Comparison of ENCODE assay signal across 13 mouse cellular contexts in genomic region chr7:45787642-45788041, GRCm38 (mm10). TPM values are rescaled to one million over a fixed set of nuclear protein-coding genes. Genes with fewer than 3 reads are reported as not detected.
A peak's percentile ranks its signal among the peaks of the same experiment; 100 is the strongest.
DNase-seq lines count a peak whose midpoint lies in the region; ATAC-seq lines count a peak whose summit lies in the region.
"Had no signal": no experiment of that assay in that cellular context is flagged by ENCODE, and none has a peak within 500 bp of the region (broad histone marks: within the 10 kb centered on the region; RNA-seq: fewer than 3 reads in every experiment).

No protein-coding gene starts in this region.

- H3K36me3 ChIP-seq in hindbrain, embryonic 10.5 days: peaks cover 56% of the 10 kb centered on the region
- peaks cover 11% of the 10 kb centered on the region for H3K36me3 ChIP-seq in hindbrain, embryonic 11.5 days (ENCODE audit: control insufficient read depth, insufficient read depth, low read length)
- peaks cover 57% of the 10 kb centered on the region for H3K36me3 ChIP-seq in embryonic facial prominence, embryonic 10.5 days (replicated peaks)
- peaks cover 46% of the 10 kb centered on the region for H3K36me3 ChIP-seq in hindbrain, embryonic 16.5 days (ENCODE audit: control insufficient read depth, insufficient read depth, low read length)
- peaks cover 39% of the 10 kb centered on the region for H3K36me3 ChIP-seq in midbrain, embryonic 16.5 days (ENCODE audit: control insufficient read depth, insufficient read depth, low read length)

- H3K27me3 ChIP-seq in hindbrain, embryonic 10.5 days (ENCODE audit: insufficient read depth, poor library complexity, severe bottlenecking): peaks cover 21% of the 10 kb centered on the region; the same call in 1 of the 2 replicates
- H3K27me3 ChIP-seq in hindbrain, embryonic 11.5 days (ENCODE audit: control insufficient read depth, insufficient read depth, low read length): no peaks in the 10 kb centered on the region
- H3K27me3 ChIP-seq in embryonic facial prominence, embryonic 10.5 days (replicated peaks; ENCODE audit: low read depth, poor library complexity, severe bottlenecking): peaks cover 20% of the 10 kb centered on the region; the same call in 1 of the 2 replicates
- H3K27me3 ChIP-seq in hindbrain, embryonic 16.5 days (replicated peaks; ENCODE audit: control insufficient read depth, insufficient read depth, low read length): no peaks in the 10 kb centered on the region
- no peaks in the 10 kb centered on the region for H3K27me3 ChIP-seq in midbrain, embryonic 16.5 days (ENCODE audit: control insufficient read depth, insufficient read depth, low read depth, low read length)

- H3K4me2 ChIP-seq in hindbrain, embryonic 11.5 days (replicated peaks; ENCODE audit: low read depth, low read length): no peak overlapping the region; the same call in 1 of the 2 replicates
- H3K4me2 ChIP-seq in hindbrain, embryonic 16.5 days (ENCODE audit: low read length): peak overlapping the region; percentile 87
- peak overlapping the region; percentile 90; the same call in 1 of the 2 replicates for H3K4me2 ChIP-seq in midbrain, embryonic 16.5 days (ENCODE audit: low read length)

- H3K9me3 ChIP-seq in hindbrain, embryonic 10.5 days: no peaks in the 10 kb centered on the region
- H3K9me3 ChIP-seq in hindbrain, embryonic 11.5 days (ENCODE audit: control insufficient read depth, low read length): no peaks in the 10 kb centered on the region
- H3K9me3 ChIP-seq in embryonic facial prominence, embryonic 10.5 days: no peaks in the 10 kb centered on the region
- H3K9me3 ChIP-seq in hindbrain, embryonic 16.5 days (ENCODE audit: control insufficient read depth, low read length): no peaks in the 10 kb centered on the region
- no peaks in the 10 kb centered on the region for H3K9me3 ChIP-seq in midbrain, embryonic 16.5 days (replicated peaks; ENCODE audit: control insufficient read depth, low read length, poor library complexity, severe bottlenecking)

- 87% methylated on average over 22 of the region's 22 CpGs for WGBS in hindbrain, embryonic 10.5 days
- 85% methylated on average over 22 of the region's 22 CpGs for WGBS in hindbrain, embryonic 11.5 days
- 86% methylated on average over 22 of the region's 22 CpGs for WGBS in embryonic facial prominence, embryonic 10.5 days
- 90% methylated on average over 22 of the region's 22 CpGs for WGBS in hindbrain, embryonic 16.5 days
- WGBS in midbrain, embryonic 16.5 days: 88% methylated on average over 22 of the region's 22 CpGs

- no peak for DNase-seq in hindbrain, embryonic 10.5 days (ENCODE audit: low spot score)
- DNase-seq in hindbrain, embryonic 11.5 days (ENCODE audit: low spot score): no peak
- no peak for DNase-seq in embryonic facial prominence, embryonic 10.5 days (ENCODE audit: low spot score)
- no peak for DNase-seq in urinary bladder, postnatal 4 days (ENCODE audit: low spot score in 2 of 2)
- DNase-seq in thymus, postnatal 14 days: no peak
- DNase-seq in kidney, adult 18-20 months: no peak
- DNase-seq: thymus, postnatal 36 days had no signal

- no peak for ATAC-seq in hindbrain, embryonic 11.5 days (ENCODE audit: low FRiP score)
- ATAC-seq in hindbrain, embryonic 16.5 days: no peak
- no peak for ATAC-seq in midbrain, embryonic 16.5 days
- ATAC-seq: CD4-positive, CD25-positive, alpha-beta regulatory T cell, adult 4 months; inflammation-experienced regulatory T-cells, adult 6 months had no signal

- H3K4me1 ChIP-seq in hindbrain, embryonic 10.5 days (replicated peaks): peaks cover 50% of the 10 kb centered on the region
- peaks cover 6% of the 10 kb centered on the region; the same call in 1 of the 2 replicates for H3K4me1 ChIP-seq in hindbrain, embryonic 11.5 days (replicated peaks; ENCODE audit: control insufficient read depth, insufficient read depth, low read length)
- H3K4me1 ChIP-seq in embryonic facial prominence, embryonic 10.5 days: peaks cover 46% of the 10 kb centered on the region
- peaks cover 14% of the 10 kb centered on the region for H3K4me1 ChIP-seq in hindbrain, embryonic 16.5 days (ENCODE audit: control insufficient read depth, insufficient read depth, low read depth, low read length)
- H3K4me1 ChIP-seq in midbrain, embryonic 16.5 days (ENCODE audit: control insufficient read depth, insufficient read depth, low read length): peaks cover 24% of the 10 kb centered on the region

- H3K4me3 ChIP-seq in hindbrain, embryonic 10.5 days: peak overlapping the region; percentile 80
- no peak overlapping the region; the same call in 1 of the 2 replicates for H3K4me3 ChIP-seq in hindbrain, embryonic 11.5 days (ENCODE audit: low read depth, low read length)
- peak overlapping the region; percentile 86 for H3K4me3 ChIP-seq in embryonic facial prominence, embryonic 10.5 days
- no peak overlapping the region for H3K4me3 ChIP-seq in hindbrain, embryonic 16.5 days (ENCODE audit: low read length)
- H3K4me3 ChIP-seq in midbrain, embryonic 16.5 days (ENCODE audit: low read depth, low read length): no peak overlapping the region; the same call in 1 of the 2 replicates
- H3K4me3 ChIP-seq: megakaryocyte, embryonic 14.5 days had no signal

- no peak overlapping the region for H3K9ac ChIP-seq in hindbrain, embryonic 11.5 days (ENCODE audit: low read depth, low read length)
- H3K9ac ChIP-seq in hindbrain, embryonic 16.5 days (ENCODE audit: low read depth, low read length): no peak overlapping the region
- no peak overlapping the region; the same call in 1 of the 2 replicates for H3K9ac ChIP-seq in midbrain, embryonic 16.5 days (ENCODE audit: low read depth, low read length)
- H3K9ac ChIP-seq: liver, embryonic 14.5 days had no signal

- 0 out of 2 replicates have a peak overlapping the region, but pooled peaks have one; percentile 89 for H3K27ac ChIP-seq in hindbrain, embryonic 10.5 days
- no peak overlapping the region for H3K27ac ChIP-seq in hindbrain, embryonic 11.5 days (ENCODE audit: low read depth, low read length)
- H3K27ac ChIP-seq in embryonic facial prominence, embryonic 10.5 days (replicated peaks): peak overlapping the region; percentile 88; the same call in 1 of the 2 replicates
- H3K27ac ChIP-seq in hindbrain, embryonic 16.5 days (ENCODE audit: low read depth, low read length): no peak overlapping the region
- no peak overlapping the region for H3K27ac ChIP-seq in midbrain, embryonic 16.5 days (ENCODE audit: low read length)
- H3K27ac ChIP-seq: liver, embryonic 14.5 days had no signal

RNA-seq across cellular contexts. Expression of gene Sult2b1, which starts 3.2 kb away (rescaled TPM):
- 1.7 and 2.2 TPM in 2 replicates for polyA plus RNA-seq in hindbrain, embryonic 10.5 days (2016; fragmentation: Nextera tagmentation; extraction: Ambion mirVana)
- 1.4 and 1.9 TPM in 2 replicates for polyA plus RNA-seq in hindbrain, embryonic 11.5 days (2014; fragmentation: Nextera tagmentation; extraction: Ambion mirVana)
- 1.6 and 1.7 TPM in 2 replicates for polyA plus RNA-seq in embryonic facial prominence, embryonic 10.5 days (2016; fragmentation: Nextera tagmentation; extraction: Ambion mirVana)
- polyA plus RNA-seq in hindbrain, embryonic 16.5 days (2015; fragmentation: Nextera tagmentation; extraction: Ambion mirVana): 5.1 and 6.6 TPM in 2 replicates
- 6.1 and 6.4 TPM in 2 replicates for polyA plus RNA-seq in midbrain, embryonic 16.5 days (2015; fragmentation: Nextera tagmentation; extraction: Ambion mirVana)

RNA-seq across cellular contexts. Expression of gene Lmtk3, which starts 4.1 kb away (rescaled TPM):
- 2.3 and 5.4 TPM in 2 replicates for polyA plus RNA-seq in hindbrain, embryonic 10.5 days (2016; fragmentation: Nextera tagmentation; extraction: Ambion mirVana)
- polyA plus RNA-seq in hindbrain, embryonic 11.5 days (2014; fragmentation: Nextera tagmentation; extraction: Ambion mirVana): 6.3 and 9.1 TPM in 2 replicates
- polyA plus RNA-seq in embryonic facial prominence, embryonic 10.5 days (2016; fragmentation: Nextera tagmentation; extraction: Ambion mirVana): 2.1 and 3.0 TPM in 2 replicates
- polyA plus RNA-seq in hindbrain, embryonic 16.5 days (2015; fragmentation: Nextera tagmentation; extraction: Ambion mirVana): 17.2 and 21.3 TPM in 2 replicates
- 19.6 and 26.7 TPM in 2 replicates for polyA plus RNA-seq in midbrain, embryonic 16.5 days (2015; fragmentation: Nextera tagmentation; extraction: Ambion mirVana)
- polyA plus RNA-seq: CD4-positive, CD25-positive, alpha-beta regulatory T cell, adult 4 months had no signal

RNA-seq across cellular contexts. Expression of gene Cyth2, which starts 26.7 kb away (rescaled TPM):
- 164 and 231 TPM in 2 replicates for polyA plus RNA-seq in hindbrain, embryonic 10.5 days (2016; fragmentation: Nextera tagmentation; extraction: Ambion mirVana)
- polyA plus RNA-seq in hindbrain, embryonic 11.5 days (2014; fragmentation: Nextera tagmentation; extraction: Ambion mirVana): 211 and 248 TPM in 2 replicates
- 157 and 161 TPM in 2 replicates for polyA plus RNA-seq in embryonic facial prominence, embryonic 10.5 days (2016; fragmentation: Nextera tagmentation; extraction: Ambion mirVana)
- 243 TPM in 2 replicates for polyA plus RNA-seq in hindbrain, embryonic 16.5 days (2015; fragmentation: Nextera tagmentation; extraction: Ambion mirVana)
- 275 and 307 TPM in 2 replicates for polyA plus RNA-seq in midbrain, embryonic 16.5 days (2015; fragmentation: Nextera tagmentation; extraction: Ambion mirVana)

RNA-seq across cellular contexts. Expression of gene Kcnj14, which starts 36.9 kb away (rescaled TPM):
- 0.91 and 1.0 TPM in 2 replicates for polyA plus RNA-seq in hindbrain, embryonic 10.5 days (2016; fragmentation: Nextera tagmentation; extraction: Ambion mirVana)
- polyA plus RNA-seq in hindbrain, embryonic 11.5 days (2014; fragmentation: Nextera tagmentation; extraction: Ambion mirVana): 0.48 and 0.57 TPM in 2 replicates
- 0.88 and 1.5 TPM in 2 replicates for polyA plus RNA-seq in embryonic facial prominence, embryonic 10.5 days (2016; fragmentation: Nextera tagmentation; extraction: Ambion mirVana)
- 1.2 TPM in 2 replicates for polyA plus RNA-seq in hindbrain, embryonic 16.5 days (2015; fragmentation: Nextera tagmentation; extraction: Ambion mirVana)
- polyA plus RNA-seq in midbrain, embryonic 16.5 days (2015; fragmentation: Nextera tagmentation; extraction: Ambion mirVana): 1.2 and 1.3 TPM in 2 replicates
- polyA plus RNA-seq: CD4-positive, CD25-positive, alpha-beta regulatory T cell, adult 4 months; inflammation-experienced regulatory T-cells, adult 6 months had no signal

RNA-seq across cellular contexts. Expression of gene Grwd1, which starts 43.1 kb away (rescaled TPM):
- polyA plus RNA-seq in hindbrain, embryonic 10.5 days (2016; fragmentation: Nextera tagmentation; extraction: Ambion mirVana): 85.2 and 110 TPM in 2 replicates
- polyA plus RNA-seq in hindbrain, embryonic 11.5 days (2014; fragmentation: Nextera tagmentation; extraction: Ambion mirVana): 56.7 and 66.0 TPM in 2 replicates
- 127 and 132 TPM in 2 replicates for polyA plus RNA-seq in embryonic facial prominence, embryonic 10.5 days (2016; fragmentation: Nextera tagmentation; extraction: Ambion mirVana)
- 44.0 and 46.7 TPM in 2 replicates for polyA plus RNA-seq in hindbrain, embryonic 16.5 days (2015; fragmentation: Nextera tagmentation; extraction: Ambion mirVana)
- polyA plus RNA-seq in midbrain, embryonic 16.5 days (2015; fragmentation: Nextera tagmentation; extraction: Ambion mirVana): 38.4 and 45.8 TPM in 2 replicates

Comparison
In these comparisons a context has a peak if more than half of its experiments do, and no peak if none do; other contexts are left out.
1. H3K27ac ChIP-seq: peak in hindbrain, embryonic 10.5 days (single experiment) and embryonic facial prominence, embryonic 10.5 days (single experiment); none in hindbrain, embryonic 11.5 days (single experiment), hindbrain, embryonic 16.5 days (single experiment) and midbrain, embryonic 16.5 days (single experiment).
2. H3K4me3 ChIP-seq: peak in hindbrain, embryonic 10.5 days (single experiment) and embryonic facial prominence, embryonic 10.5 days (single experiment); none in hindbrain, embryonic 11.5 days (single experiment), hindbrain, embryonic 16.5 days (single experiment) and midbrain, embryonic 16.5 days (single experiment).